Mouse (Mus musculus): ENCODE measurements around the gene Dcaf1. TPM values are rescaled to one million over a fixed set of nuclear protein-coding genes. Genes with fewer than 3 reads are reported as not detected.

The Dcaf1 gene
- polyA plus RNA-seq, 1 experiment from 2014 or later = 41.3 TPM

- no peak for ATAC-seq (replicated peaks; ENCODE audit: low FRiP score)
- WGBS = 36% methylated on average over 1 of the region's 1 CpGs
- no peaks in the 10 kb centered on the region for H3K36me3 ChIP-seq (ENCODE audit: control insufficient read depth, insufficient read depth, low read length)
- no peaks in the 10 kb centered on the region for H3K4me1 ChIP-seq (replicated peaks; ENCODE audit: control insufficient read depth, insufficient read depth, low read length)
- no peaks in the 10 kb centered on the region for H3K27me3 ChIP-seq (ENCODE audit: control insufficient read depth, insufficient read depth, low read length)
- no peak overlapping the region for H3K9ac ChIP-seq (ENCODE audit: low read length)
- H3K27ac ChIP-seq (ENCODE audit: low read depth, low read length) = no peak overlapping the region
- no peak overlapping the region for H3K4me3 ChIP-seq (ENCODE audit: low read depth, low read length)
- no peaks in the 10 kb centered on the region for H3K9me3 ChIP-seq (ENCODE audit: control insufficient read depth, low read length)
- no peak overlapping the region for H3K4me2 ChIP-seq (ENCODE audit: low read depth, low read length, severe bottlenecking)
- DNase-seq (ENCODE audit: low spot score) = peak; percentile 33
Observed at GRCm38 (mm10) chr9:106903791-106904134, 82.1 kb downstream of the Dcaf1 start.

DNA sequence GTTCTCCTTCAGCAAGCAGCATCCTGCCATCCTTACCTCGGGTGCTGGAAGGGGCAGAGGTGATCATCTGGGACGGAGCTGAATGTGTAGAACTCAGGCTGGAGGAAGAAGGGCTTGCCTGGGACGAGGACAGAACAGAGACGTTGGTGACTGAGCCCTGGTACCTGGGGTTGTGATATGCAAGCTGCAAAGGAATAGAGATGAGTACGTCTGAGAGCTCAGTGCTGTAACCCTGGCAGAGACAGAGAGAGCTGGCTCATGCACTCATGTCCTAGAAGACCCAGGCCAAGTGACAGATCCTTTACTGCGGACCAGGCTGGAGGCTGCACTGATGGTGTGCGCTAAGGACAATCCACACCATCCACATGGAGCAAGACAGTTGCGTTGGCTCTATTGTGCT, 84.9 kb downstream of the Dcaf1 start:
- H3K4me3 ChIP-seq (ENCODE audit: low read depth, low read length) = no peak overlapping the region
- ATAC-seq (replicated peaks; ENCODE audit: low FRiP score) = no peak
- H3K9me3 ChIP-seq (ENCODE audit: control insufficient read depth, low read length) = no peaks in the 10 kb centered on the region
- H3K4me1 ChIP-seq (replicated peaks; ENCODE audit: control insufficient read depth, insufficient read depth, low read length) = no peaks in the 10 kb centered on the region
- peak; percentile 33 for DNase-seq (ENCODE audit: low spot score)
- no peak overlapping the region for H3K4me2 ChIP-seq (ENCODE audit: low read depth, low read length, severe bottlenecking)
- no peak overlapping the region for H3K27ac ChIP-seq (ENCODE audit: low read depth, low read length)
- no peak overlapping the region for H3K9ac ChIP-seq (ENCODE audit: low read length)
- WGBS = 89% methylated on average over 8 of the region's 8 CpGs
- no peaks in the 10 kb centered on the region for H3K27me3 ChIP-seq (ENCODE audit: control insufficient read depth, insufficient read depth, low read length)
- H3K36me3 ChIP-seq (ENCODE audit: control insufficient read depth, insufficient read depth, low read length) = no peaks in the 10 kb centered on the region

- no peak overlapping the region for H3K9ac ChIP-seq (ENCODE audit: low read length)
- H3K27me3 ChIP-seq (ENCODE audit: control insufficient read depth, insufficient read depth, low read length) = no peaks in the 10 kb centered on the region
- no peak overlapping the region for H3K4me2 ChIP-seq (ENCODE audit: low read depth, low read length, severe bottlenecking)
- no peaks in the 10 kb centered on the region for H3K36me3 ChIP-seq (ENCODE audit: control insufficient read depth, insufficient read depth, low read length)
- no peak for DNase-seq (ENCODE audit: low spot score)
- H3K4me3 ChIP-seq (ENCODE audit: low read depth, low read length) = no peak overlapping the region
- WGBS = 86% methylated on average over 3 of the region's 3 CpGs
- no peaks in the 10 kb centered on the region for H3K9me3 ChIP-seq (ENCODE audit: control insufficient read depth, low read length)
- no peak overlapping the region for H3K27ac ChIP-seq (ENCODE audit: low read depth, low read length)
- no peaks in the 10 kb centered on the region for H3K4me1 ChIP-seq (replicated peaks; ENCODE audit: control insufficient read depth, insufficient read depth, low read length)
- no peak for ATAC-seq (replicated peaks; ENCODE audit: low FRiP score)
Observed at GRCm38 (mm10) chr9:106908174-106908573, 86.5 kb downstream of the Dcaf1 start.

- H3K4me2 ChIP-seq (ENCODE audit: low read depth, low read length, severe bottlenecking) = no peak overlapping the region
- no peaks in the 10 kb centered on the region for H3K27me3 ChIP-seq (ENCODE audit: control insufficient read depth, insufficient read depth, low read length)
- 65% methylated on average over 5 of the region's 5 CpGs for WGBS
- no peak overlapping the region for H3K27ac ChIP-seq (ENCODE audit: low read depth, low read length)
- no peak for DNase-seq (ENCODE audit: low spot score)
- H3K36me3 ChIP-seq (ENCODE audit: control insufficient read depth, insufficient read depth, low read length) = no peaks in the 10 kb centered on the region
- ATAC-seq (replicated peaks; ENCODE audit: low FRiP score) = no peak
- no peaks in the 10 kb centered on the region for H3K4me1 ChIP-seq (replicated peaks; ENCODE audit: control insufficient read depth, insufficient read depth, low read length)
- H3K9me3 ChIP-seq (ENCODE audit: control insufficient read depth, low read length) = no peaks in the 10 kb centered on the region
- H3K4me3 ChIP-seq (ENCODE audit: low read depth, low read length) = no peak overlapping the region
- no peak overlapping the region for H3K9ac ChIP-seq (ENCODE audit: low read length)
Observed at GRCm38 (mm10) chr9:106908715-106909114, 87.0 kb downstream of the Dcaf1 start.

- H3K27ac ChIP-seq (ENCODE audit: low read depth, low read length) = no peak overlapping the region
- H3K27me3 ChIP-seq (ENCODE audit: control insufficient read depth, insufficient read depth, low read length) = no peaks in the 10 kb centered on the region
- no peaks in the 10 kb centered on the region for H3K4me1 ChIP-seq (replicated peaks; ENCODE audit: control insufficient read depth, insufficient read depth, low read length)
- H3K4me2 ChIP-seq (ENCODE audit: low read depth, low read length, severe bottlenecking) = no peak overlapping the region
- H3K9ac ChIP-seq (ENCODE audit: low read length) = no peak overlapping the region
- H3K9me3 ChIP-seq (ENCODE audit: control insufficient read depth, low read length) = no peaks in the 10 kb centered on the region
- no peaks in the 10 kb centered on the region for H3K36me3 ChIP-seq (ENCODE audit: control insufficient read depth, insufficient read depth, low read length)
- DNase-seq (ENCODE audit: low spot score) (no peak), ATAC-seq (replicated peaks; ENCODE audit: low FRiP score) (no peak)
- no peak overlapping the region for H3K4me3 ChIP-seq (ENCODE audit: low read depth, low read length)
- WGBS = 91% methylated on average over 1 of the region's 1 CpGs
Observed at GRCm38 (mm10) chr9:106911624-106912023, 90.0 kb downstream of the Dcaf1 start.

- H3K4me2 ChIP-seq (ENCODE audit: low read depth, low read length, severe bottlenecking) = no peak overlapping the region
- H3K9me3 ChIP-seq (ENCODE audit: control insufficient read depth, low read length) = no peaks in the 10 kb centered on the region
- H3K36me3 ChIP-seq (ENCODE audit: control insufficient read depth, insufficient read depth, low read length) = no peaks in the 10 kb centered on the region
- H3K4me3 ChIP-seq (ENCODE audit: low read depth, low read length) = no peak overlapping the region
- DNase-seq (ENCODE audit: low spot score) (no peak), ATAC-seq (replicated peaks; ENCODE audit: low FRiP score) (no peak)
- H3K4me1 ChIP-seq (replicated peaks; ENCODE audit: control insufficient read depth, insufficient read depth, low read length) = no peaks in the 10 kb centered on the region
- WGBS = 29% methylated on average over 1 of the region's 1 CpGs
- H3K9ac ChIP-seq (ENCODE audit: low read length) = no peak overlapping the region
- no peak overlapping the region for H3K27ac ChIP-seq (ENCODE audit: low read depth, low read length)
- H3K27me3 ChIP-seq (ENCODE audit: control insufficient read depth, insufficient read depth, low read length) = no peaks in the 10 kb centered on the region
Observed at GRCm38 (mm10) chr9:106913759-106914158, 92.1 kb downstream of the Dcaf1 start.

DNA sequence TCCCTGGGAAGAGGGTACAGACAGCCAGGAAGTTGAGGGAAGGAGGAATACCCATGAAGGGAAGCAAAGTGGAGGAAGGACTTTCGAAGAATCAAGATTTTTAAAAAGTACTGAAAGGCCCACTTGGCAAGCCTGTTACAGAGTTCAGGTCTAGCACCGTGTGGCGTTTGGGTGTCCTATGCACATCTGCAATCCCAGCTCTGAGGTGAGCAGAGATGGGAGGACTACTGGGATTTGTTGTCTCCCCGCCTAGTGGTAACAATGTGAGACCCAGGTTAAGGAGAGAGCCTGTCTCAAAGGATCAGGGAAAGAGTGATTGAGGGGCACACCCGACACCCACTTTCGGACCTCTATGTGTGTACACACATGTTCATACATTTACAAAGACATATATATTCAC, 93.2 kb downstream of the Dcaf1 start:
- DNase-seq (ENCODE audit: low spot score) (no peak), ATAC-seq (replicated peaks; ENCODE audit: low FRiP score) (no peak)
- Histone ChIP-seq H3K27me3 (ENCODE audit: control insufficient read depth, insufficient read depth, low read length) (no peaks in the 10 kb centered on the region), H3K9ac (ENCODE audit: low read length) (no peak overlapping the region), H3K4me2 (ENCODE audit: low read depth, low read length, severe bottlenecking) (no peak overlapping the region), H3K4me3 (ENCODE audit: low read depth, low read length) (no peak overlapping the region), H3K9me3 (ENCODE audit: control insufficient read depth, low read length) (no peaks in the 10 kb centered on the region), H3K27ac (ENCODE audit: low read depth, low read length) (no peak overlapping the region), H3K4me1 (replicated peaks; ENCODE audit: control insufficient read depth, insufficient read depth, low read length) (no peaks in the 10 kb centered on the region), H3K36me3 (ENCODE audit: control insufficient read depth, insufficient read depth, low read length) (no peaks in the 10 kb centered on the region)
- 86% methylated on average over 6 of the region's 6 CpGs for WGBS

Other genes with a start within 250 kb of the Dcaf1 start
- not detected in 2 replicates for gene Iqcf6, start 195.3 kb upstream of the Dcaf1 start, polyA plus RNA-seq (2014; fragmentation: Nextera tagmentation; extraction: Ambion mirVana)
- gene Grm2, start 165.8 kb upstream of the Dcaf1 start, polyA plus RNA-seq (2014; fragmentation: Nextera tagmentation; extraction: Ambion mirVana) = 3.3 TPM in 2 replicates
- gene Tex264, start 135.9 kb upstream of the Dcaf1 start, polyA plus RNA-seq (2014; fragmentation: Nextera tagmentation; extraction: Ambion mirVana) = 29.2 and 31.9 TPM in 2 replicates
- gene Rad54l2, start 32.7 kb upstream of the Dcaf1 start, polyA plus RNA-seq (2014; fragmentation: Nextera tagmentation; extraction: Ambion mirVana) = 7.8 and 8.0 TPM in 2 replicates
- gene Rbm15b, start 65.6 kb downstream of the Dcaf1 start, polyA plus RNA-seq (2014; fragmentation: Nextera tagmentation; extraction: Ambion mirVana) = 35.6 and 43.6 TPM in 2 replicates
- 242 and 264 TPM in 2 replicates for gene Manf, start 70.1 kb downstream of the Dcaf1 start, polyA plus RNA-seq (2014; fragmentation: Nextera tagmentation; extraction: Ambion mirVana)

Data from forebrain, embryonic 11.5 days (tissue).